Mouse (Mus musculus) hindbrain, embryonic 15.5 days (tissue): ENCODE data around the gene Sdk1. TPM values are rescaled to one million over a fixed set of nuclear protein-coding genes. Genes with fewer than 3 reads are reported as not detected.

Experiments
- ATAC-seq: fragments of 200-750 bp; cut with Nextera tagmentation; 2 replicates; pipeline ENCODE4 v1.8.0; 2017; ENCODE audit warnings: low read depth, moderate number of reproducible peaks, moderate TSS enrichment; ENCODE audit not compliant: low FRiP score
- H3K27ac ChIP-seq: fragments of 300-500 bp; sonication (generic); replicated peaks from 2 replicates; pipeline ENCODE4 v1.5.1; 2015; ENCODE audit warnings: mild to moderate bottlenecking, inconsistent platforms
- H3K27me3 ChIP-seq: fragments of 300-500 bp; sonication (generic); 2 replicates; pipeline ENCODE4 v1.6.1; 2015; ENCODE audit warnings: control low read depth, inconsistent platforms
- H3K36me3 ChIP-seq: fragments of 300-500 bp; sonication (generic); 2 replicates; pipeline ENCODE4 v1.6.1; 2015; ENCODE audit warnings: control low read depth, inconsistent platforms
- H3K4me1 ChIP-seq: fragments of 300-500 bp; sonication (generic); replicated peaks from 2 replicates; pipeline ENCODE4 v1.6.1; 2015; ENCODE audit warnings: control low read depth, inconsistent platforms
- H3K4me2 ChIP-seq: fragments of 300-500 bp; sonication (generic); 2 replicates; pipeline ENCODE4 v1.6.1; 2015; ENCODE audit warnings: moderate library complexity, mild to moderate bottlenecking, inconsistent platforms
- H3K4me3 ChIP-seq: fragments of 300-500 bp; sonication (generic); 2 replicates; pipeline ENCODE4 v1.5.1; 2015; ENCODE audit warnings: mild to moderate bottlenecking, inconsistent platforms
- H3K9ac ChIP-seq: fragments of 300-500 bp; sonication (generic); 2 replicates; pipeline ENCODE4 v1.6.1; 2015; ENCODE audit warnings: inconsistent platforms
- H3K9me3 ChIP-seq: fragments of 300-500 bp; sonication (generic); 2 replicates; pipeline ENCODE4 v1.6.1; 2016; ENCODE audit warnings: control low read depth, inconsistent platforms
- WGBS: fragments of 180-500 bp; shearing (Covaris S2); methylation state at CpG from one replicate; pipeline ENCODE4 v1.1.7; 2015; 5-methylcytosine and 5-hydroxymethylcytosine counted together
- polyA plus RNA-seq: library from polyadenylated mRNA; unstranded; fragments of >200 nt; fragmentation: Nextera tagmentation; extraction: Ambion mirVana; gene quantifications from 2 replicates; pipeline ENCODE4 v1.2.1, GENCODE M21; 2015

Gene Sdk1
- polyA plus RNA-seq, 1 experiment from 2014 or later, result 2.5 TPM

GRCm38 (mm10) chr5:141676371-141676770 is 435.1 kb downstream of the Sdk1 start:
- H3K27me3 ChIP-seq, result no peaks in the 10 kb centered on the region
- H3K9me3 ChIP-seq, result no peaks in the 10 kb centered on the region
- no peak for ATAC-seq
- H3K9ac ChIP-seq, result no peak overlapping the region
- no peaks in the 10 kb centered on the region for H3K4me1 ChIP-seq
- H3K4me3 ChIP-seq, result no peak overlapping the region
- no peaks in the 10 kb centered on the region for H3K36me3 ChIP-seq
- 77% methylated on average over 1 of the region's 1 CpGs for WGBS
- H3K4me2 ChIP-seq, result no peak overlapping the region
- H3K27ac ChIP-seq, result no peak overlapping the region

- Histone ChIP-seq H3K36me3 (no peaks in the 10 kb centered on the region), H3K4me2 (no peak overlapping the region), H3K9me3 (no peaks in the 10 kb centered on the region), H3K4me3 (no peak overlapping the region), H3K27me3 (no peaks in the 10 kb centered on the region), H3K4me1 (no peaks in the 10 kb centered on the region), H3K9ac (no peak overlapping the region), H3K27ac (no peak overlapping the region)
- 94% methylated on average over 1 of the region's 1 CpGs for WGBS
- ATAC-seq, result no peak
Measured at GRCm38 (mm10) chr5:141677034-141677433, 435.7 kb downstream of the Sdk1 start.

- Histone ChIP-seq H3K4me3 (no peak overlapping the region), H3K9me3 (no peaks in the 10 kb centered on the region), H3K36me3 (no peaks in the 10 kb centered on the region), H3K9ac (no peak overlapping the region), H3K27ac (no peak overlapping the region), H3K27me3 (no peaks in the 10 kb centered on the region), H3K4me1 (no peaks in the 10 kb centered on the region), H3K4me2 (no peak overlapping the region)
- ATAC-seq, result no peak
- 85% methylated on average over 8 of the region's 8 CpGs for WGBS
Measured at GRCm38 (mm10) chr5:141677841-141678240, 436.6 kb downstream of the Sdk1 start.

GRCm38 (mm10) chr5:141686876-141687420 is 445.7 kb downstream of the Sdk1 start:
- Histone ChIP-seq H3K9me3 (no peaks in the 10 kb centered on the region), H3K27ac (no peak overlapping the region), H3K4me1 (peaks cover 7% of the 10 kb centered on the region; the same call in 1 of the 2 replicates), H3K4me3 (no peak overlapping the region), H3K36me3 (no peaks in the 10 kb centered on the region), H3K27me3 (no peaks in the 10 kb centered on the region), H3K4me2 (no peak overlapping the region), H3K9ac (no peak overlapping the region)
- 41% methylated on average over 7 of the region's 7 CpGs for WGBS
- no peak for ATAC-seq

GRCm38 (mm10) chr5:141689442-141690105 is 448.3 kb downstream of the Sdk1 start:
- H3K4me2 ChIP-seq, result no peak overlapping the region
- H3K27ac ChIP-seq, result no peak overlapping the region
- H3K9me3 ChIP-seq, result no peaks in the 10 kb centered on the region
- H3K4me1 ChIP-seq, result peaks cover 16% of the 10 kb centered on the region; the same call in 1 of the 2 replicates
- no peaks in the 10 kb centered on the region for H3K36me3 ChIP-seq
- no peak overlapping the region for H3K4me3 ChIP-seq
- WGBS, result 65% methylated on average over 12 of the region's 12 CpGs
- no peaks in the 10 kb centered on the region for H3K27me3 ChIP-seq
- ATAC-seq, result no peak
- H3K9ac ChIP-seq, result no peak overlapping the region

- H3K36me3 ChIP-seq, result no peaks in the 10 kb centered on the region
- H3K4me3 ChIP-seq, result no peak overlapping the region
- WGBS, result 65% methylated on average over 7 of the region's 7 CpGs
- no peak overlapping the region for H3K4me2 ChIP-seq
- peak; percentile 57; the same call in 1 of the 2 replicates for ATAC-seq
- H3K4me1 ChIP-seq, result peaks cover 23% of the 10 kb centered on the region; the same call in 1 of the 2 replicates
- no peak overlapping the region for H3K9ac ChIP-seq
- no peaks in the 10 kb centered on the region for H3K27me3 ChIP-seq
- no peaks in the 10 kb centered on the region for H3K9me3 ChIP-seq
- H3K27ac ChIP-seq, result no peak overlapping the region
Measured at GRCm38 (mm10) chr5:141691482-141691975, 450.2 kb downstream of the Sdk1 start.

GRCm38 (mm10) chr5:141693716-141694115 is 452.4 kb downstream of the Sdk1 start:
- 35% methylated on average over 6 of the region's 6 CpGs for WGBS
- H3K9me3 ChIP-seq, result no peaks in the 10 kb centered on the region
- no peak overlapping the region for H3K27ac ChIP-seq
- no peak overlapping the region for H3K4me2 ChIP-seq
- H3K4me1 ChIP-seq, result peaks cover 27% of the 10 kb centered on the region
- H3K36me3 ChIP-seq, result no peaks in the 10 kb centered on the region
- H3K27me3 ChIP-seq, result no peaks in the 10 kb centered on the region
- no peak overlapping the region for H3K9ac ChIP-seq
- no peak for ATAC-seq
- no peak overlapping the region for H3K4me3 ChIP-seq

GRCm38 (mm10) chr5:141694901-141695300 is 453.6 kb downstream of the Sdk1 start:
- no peaks in the 10 kb centered on the region for H3K9me3 ChIP-seq
- no peak overlapping the region for H3K4me2 ChIP-seq
- no peak overlapping the region for H3K9ac ChIP-seq
- ATAC-seq, result no peak
- peaks cover 20% of the 10 kb centered on the region for H3K4me1 ChIP-seq
- 42% methylated on average over 12 of the region's 12 CpGs for WGBS
- H3K27ac ChIP-seq, result no peak overlapping the region
- no peaks in the 10 kb centered on the region for H3K27me3 ChIP-seq
- H3K4me3 ChIP-seq, result no peak overlapping the region
- no peaks in the 10 kb centered on the region for H3K36me3 ChIP-seq

- no peaks in the 10 kb centered on the region for H3K9me3 ChIP-seq
- H3K4me2 ChIP-seq, result no peak overlapping the region
- H3K27ac ChIP-seq, result no peak overlapping the region
- 50% methylated on average over 3 of the region's 3 CpGs for WGBS
- H3K4me3 ChIP-seq, result no peak overlapping the region
- no peak overlapping the region for H3K9ac ChIP-seq
- H3K36me3 ChIP-seq, result no peaks in the 10 kb centered on the region
- H3K4me1 ChIP-seq, result peaks cover 14% of the 10 kb centered on the region
- H3K27me3 ChIP-seq, result no peaks in the 10 kb centered on the region
- no peak for ATAC-seq
Measured at GRCm38 (mm10) chr5:141698406-141698805, 457.1 kb downstream of the Sdk1 start.

- WGBS, result 32% methylated on average over 3 of the region's 3 CpGs
Measured at GRCm38 (mm10) chr5:141720751-141721150, 479.5 kb downstream of the Sdk1 start.

GRCm38 (mm10) chr5:141727968-141728367 is 486.7 kb downstream of the Sdk1 start:
- 62% methylated on average over 2 of the region's 2 CpGs for WGBS
- no peak for ATAC-seq
- no peak overlapping the region for H3K4me3 ChIP-seq
- H3K4me1 ChIP-seq, result peaks cover 7% of the 10 kb centered on the region; the same call in 1 of the 2 replicates
- H3K9me3 ChIP-seq, result no peaks in the 10 kb centered on the region
- no peaks in the 10 kb centered on the region for H3K36me3 ChIP-seq
- H3K27me3 ChIP-seq, result no peaks in the 10 kb centered on the region
- no peak overlapping the region for H3K9ac ChIP-seq
- no peak overlapping the region for H3K27ac ChIP-seq
- H3K4me2 ChIP-seq, result no peak overlapping the region

More at GRCm38 (mm10) chr5:141720751-141721150, 479.5 kb downstream of the Sdk1 start:
- Histone ChIP-seq H3K4me1 (0 out of 2 replicates have a peak, but pooled peaks cover 7% of the 10 kb centered on the region), H3K27me3 (no peaks in the 10 kb centered on the region), H3K36me3 (no peaks in the 10 kb centered on the region), H3K4me2 (no peak overlapping the region), H3K27ac (no peak overlapping the region), H3K9me3 (no peaks in the 10 kb centered on the region), H3K9ac (no peak overlapping the region), H3K4me3 (no peak overlapping the region)
- ATAC-seq, result no peak

- Histone ChIP-seq H3K4me3 (no peak overlapping the region), H3K27ac (no peak overlapping the region), H3K9me3 (no peaks in the 10 kb centered on the region), H3K9ac (no peak overlapping the region), H3K4me2 (no peak overlapping the region), H3K4me1 (peaks cover 7% of the 10 kb centered on the region; the same call in 1 of the 2 replicates), H3K36me3 (no peaks in the 10 kb centered on the region), H3K27me3 (no peaks in the 10 kb centered on the region)
- 41% methylated on average over 4 of the region's 4 CpGs for WGBS
- no peak for ATAC-seq
Measured at GRCm38 (mm10) chr5:141730006-141730405, 488.7 kb downstream of the Sdk1 start.
